1 mouse cellular context compared by ENCODE assay signal in the genomic region with DNA sequence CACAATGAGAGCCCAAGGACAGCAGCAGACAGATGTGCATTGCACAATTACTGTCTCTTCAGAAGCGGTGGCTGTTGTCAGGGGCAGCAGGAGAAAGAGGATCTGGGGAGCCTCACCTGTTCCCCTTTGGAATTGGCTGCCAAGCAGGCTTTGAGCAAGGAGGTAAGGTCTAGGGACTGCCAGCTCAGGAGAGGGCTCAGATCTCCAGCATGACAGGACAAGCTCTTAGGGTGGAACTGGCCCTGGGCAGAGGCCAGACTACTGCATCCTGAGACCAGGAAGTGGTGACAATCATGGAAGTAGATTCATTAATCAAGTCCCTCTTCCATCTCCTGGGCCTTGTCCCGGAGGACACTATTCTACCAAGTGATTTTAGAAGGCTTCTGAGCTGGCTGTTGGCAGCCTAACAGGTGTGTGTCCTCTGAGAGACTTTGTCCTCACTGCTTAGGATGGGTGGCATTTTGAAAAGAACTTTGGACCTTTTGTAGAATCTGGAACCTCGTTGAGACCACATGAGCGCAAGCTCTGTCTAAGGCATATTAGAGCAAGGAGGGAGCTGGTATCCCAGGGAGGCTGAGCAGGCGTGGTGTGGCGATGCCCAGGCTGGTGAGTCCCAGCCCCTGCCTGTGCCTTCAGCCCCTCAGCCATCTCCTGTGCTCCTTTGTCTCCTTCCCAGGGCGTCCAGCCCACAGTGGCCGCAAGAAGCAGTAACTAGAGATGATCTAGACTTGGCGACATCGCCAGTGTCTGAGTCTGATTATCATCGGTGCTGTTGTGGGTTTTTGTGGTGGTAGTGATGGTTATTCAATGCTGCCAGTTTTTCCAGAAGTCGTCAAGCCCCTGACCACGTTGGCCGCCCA.
TF ChIP-seq lines count a peak whose summit lies in the region.

No protein-coding gene starts in this region.

TF ChIP-seq in C2C12, 6 proteins besides CTCF, POLR2A, EP300 and RAD21 (continued from another document):
- TF ChIP-seq MAX (IDR thresholded peaks at IDR 0.05) (no peak), CEBPB (IDR thresholded peaks at IDR 0.05; ENCODE audit: low read depth) (peak; percentile 33), MYOG (IDR thresholded peaks at IDR 0.05; ENCODE audit: control insufficient read depth, extremely low read depth, insufficient read length) (no peak), MYOD1 (IDR thresholded peaks at IDR 0.05; ENCODE audit: control insufficient read depth, insufficient read length, low read depth) (no peak)
